Mouse (Mus musculus): ENCODE measurements around the gene Alpk1.
A peak's percentile ranks its signal among the peaks of the same experiment; 100 is the strongest.

The Alpk1 gene

GRCm38 (mm10) chr3:127691230-127691629 is 89.1 kb downstream of the Alpk1 start:
- no peak for DNase-seq

- no peak for DNase-seq
Measured at GRCm38 (mm10) chr3:127679703-127680102, 100.6 kb downstream of the Alpk1 start.

- no peak for DNase-seq
Measured at GRCm38 (mm10) chr3:127661646-127662531, 118.4 kb downstream of the Alpk1 start.

- DNase-seq: no peak
Measured at GRCm38 (mm10) chr3:127660712-127661111, 119.6 kb downstream of the Alpk1 start.

- DNase-seq: no peak
Measured at GRCm38 (mm10) chr3:127651742-127652653, 128.3 kb downstream of the Alpk1 start.

GRCm38 (mm10) chr3:127646156-127646825 is 134.0 kb downstream of the Alpk1 start:
- DNase-seq: no peak

GRCm38 (mm10) chr3:127642211-127642610 is 138.1 kb downstream of the Alpk1 start:
- DNase-seq: no peak

- no peak for DNase-seq
Measured at GRCm38 (mm10) chr3:127640762-127641700, 139.3 kb downstream of the Alpk1 start.

GRCm38 (mm10) chr3:127639875-127640761 is 140.2 kb downstream of the Alpk1 start:
- DNase-seq: peak; percentile 40

- DNase-seq: no peak
Measured at GRCm38 (mm10) chr3:127634984-127635349, 145.4 kb downstream of the Alpk1 start.

- peak; percentile 80 for DNase-seq
Measured at GRCm38 (mm10) chr3:127634101-127634983, 146.0 kb downstream of the Alpk1 start.

- no peak for DNase-seq
Measured at GRCm38 (mm10) chr3:127633080-127634032, 147.0 kb downstream of the Alpk1 start, which contains the start of gene Neurog2. Gene Neurog2 (plus strand): TSS chr3:127633135.

- DNase-seq: peak; percentile 14
Measured at GRCm38 (mm10) chr3:127632531-127632930, 147.8 kb downstream of the Alpk1 start.

GRCm38 (mm10) chr3:127631582-127631981 is 148.7 kb downstream of the Alpk1 start:
- DNase-seq: no peak

- DNase-seq: no peak
Measured at GRCm38 (mm10) chr3:127630735-127631372, 149.5 kb downstream of the Alpk1 start.

GRCm38 (mm10) chr3:127630190-127630589 is 150.1 kb downstream of the Alpk1 start:
- no peak for DNase-seq

- no peak for DNase-seq
Measured at GRCm38 (mm10) chr3:127628311-127629184, 151.8 kb downstream of the Alpk1 start.

Data from lung, postnatal 14 days (tissue).